Mouse (Mus musculus) kidney, postnatal 25 days (tissue): ENCODE measurements around the gene Zfp106.
"Not testable (repeated sequence)": the region's sequence is repeated elsewhere in the genome, so short reads cannot be mapped to it uniquely, and the experiment has no call there.

Experiments used
- DNase-seq, 2 experiments: peaks; one replicate each; pipeline ENCODE4 v3.0.0; 2021; ENCODE audit warnings: mixed read lengths in 2 of 2

The Zfp106 gene

DNA sequence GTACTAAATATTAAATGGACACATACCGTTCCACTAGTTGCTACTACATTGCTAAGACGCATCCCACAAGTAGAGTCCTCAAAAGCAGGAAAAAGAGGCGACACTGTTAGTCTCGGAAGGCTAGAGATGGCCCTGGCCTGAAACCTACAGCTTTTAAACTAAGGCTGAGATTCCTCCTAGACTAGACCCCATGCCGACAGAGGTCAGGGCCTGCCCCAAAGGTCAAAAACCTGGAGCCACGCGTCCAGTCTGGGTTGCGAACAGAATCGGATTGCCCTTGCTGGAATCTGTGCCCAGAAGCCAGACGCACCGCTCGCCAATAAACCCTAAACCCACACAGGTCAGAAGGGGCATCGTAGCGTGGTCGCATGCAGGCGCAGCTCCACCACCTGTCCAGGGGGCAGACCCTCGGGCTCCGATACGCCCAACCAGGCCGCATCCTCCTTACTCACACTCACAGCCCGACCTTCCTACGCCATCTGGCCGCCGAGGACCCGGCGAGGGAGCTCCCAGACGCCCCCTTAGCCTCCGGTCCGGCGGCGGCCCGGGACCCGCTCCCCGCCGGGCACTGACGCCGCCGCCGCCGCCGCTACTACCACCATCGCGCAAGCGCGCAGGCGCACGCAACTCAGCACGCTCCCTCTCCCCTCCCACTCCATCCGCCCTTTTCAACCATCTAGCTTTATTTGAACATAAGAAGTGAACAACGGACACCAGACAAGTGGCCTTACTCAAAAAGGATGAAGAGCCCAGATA is at the start of gene Zfp106:
TSS of gene Zfp106 (minus strand) at position 609 of the 756 bp plus-strand sequence.
- peak; percentile 91 to 94 for DNase-seq

GRCm38 (mm10) chr2:120608830-120609723 is 45.4 kb upstream of the Zfp106 start, which contains the start of the genes Haus2 and Lrrc57:
Gene Haus2, plus strand, starts transcription at chr2:120609383.
Gene Lrrc57, minus strand, starts transcription at chr2:120609520.
- DNase-seq: peak; percentile 91 to 95

DNA sequence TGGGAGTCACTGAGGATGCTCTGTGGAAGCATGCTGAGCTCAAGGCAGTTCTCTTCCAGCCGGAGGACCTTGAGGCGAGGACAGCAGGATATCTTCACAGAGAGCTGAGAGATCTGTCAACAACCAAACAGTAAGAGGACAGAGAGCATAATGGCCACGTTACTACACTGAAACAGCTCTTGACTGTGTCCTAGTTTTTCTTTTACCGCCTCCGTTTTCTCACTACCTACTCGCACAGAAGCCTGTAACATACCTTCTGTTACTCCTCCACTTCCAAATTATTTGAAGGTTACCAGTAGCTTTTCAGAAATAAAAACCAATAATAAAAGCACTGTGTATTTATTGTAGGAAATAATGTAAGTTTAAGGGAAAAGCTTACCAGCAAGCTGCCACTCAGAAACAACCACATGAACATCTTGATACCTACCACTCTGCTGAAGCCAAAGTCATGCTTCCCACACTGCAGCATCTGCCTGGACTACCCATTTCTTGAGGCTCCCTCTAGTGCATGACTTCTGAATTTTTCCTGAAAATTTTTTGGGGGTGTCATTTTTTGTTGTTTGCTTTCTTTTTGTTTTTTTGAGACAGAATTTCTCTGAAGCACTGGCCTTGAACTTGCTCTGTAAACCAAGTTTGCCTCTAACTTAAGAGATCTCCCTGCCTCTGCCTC is 42.5 kb upstream of the Zfp106 start:
- peak in 1 of 2 experiments; percentile 13 for DNase-seq

GRCm38 (mm10) chr2:120599506-120599905 is 35.9 kb upstream of the Zfp106 start:
- DNase-seq: no peak

DNA sequence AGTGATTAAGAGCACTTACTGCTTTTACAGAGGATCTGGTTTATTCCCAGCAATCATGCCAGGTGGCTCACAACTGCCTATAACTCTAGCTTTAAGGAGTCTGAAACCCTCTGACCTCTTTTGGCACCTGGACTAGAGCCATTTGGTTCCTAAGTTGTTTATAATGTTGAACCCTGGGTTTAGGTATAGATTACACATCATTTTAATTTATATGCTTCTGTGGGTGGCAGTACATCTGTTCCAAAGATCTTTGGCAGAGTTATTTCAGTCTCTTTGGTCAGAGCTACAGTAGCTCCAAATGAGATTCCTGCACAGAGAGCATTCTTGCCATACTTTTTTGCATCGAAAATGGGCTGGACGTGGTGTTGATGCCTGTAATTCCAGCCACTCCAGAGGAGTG is 34.1 kb upstream of the Zfp106 start:
- no peak for DNase-seq

- peak; percentile 20 to 51 for DNase-seq
Measured at GRCm38 (mm10) chr2:120592227-120592626, 28.6 kb upstream of the Zfp106 start.

DNA sequence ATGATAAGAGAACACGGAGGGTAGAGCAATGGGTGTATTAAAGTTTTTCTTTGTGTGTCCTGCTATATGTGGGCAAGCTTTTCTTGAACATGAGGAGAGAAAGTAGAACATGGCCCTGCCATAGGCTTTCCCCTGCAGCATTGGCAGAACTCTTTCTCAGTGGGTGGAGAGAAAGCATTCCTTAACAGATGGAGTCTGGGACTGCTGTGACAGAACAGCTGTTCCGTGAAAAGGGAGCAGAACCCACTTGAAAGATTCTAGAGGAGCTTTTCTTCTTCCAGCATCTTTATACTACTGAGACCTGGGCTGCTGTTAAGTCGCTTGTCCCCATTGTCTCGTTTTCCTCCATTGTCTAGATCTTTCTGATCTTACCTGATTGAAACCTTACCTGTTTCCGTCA is 26.1 kb upstream of the Zfp106 start:
- no peak for DNase-seq

GRCm38 (mm10) chr2:120578286-120578685 is 14.6 kb upstream of the Zfp106 start:
- DNase-seq: no peak

- no peak for DNase-seq
Measured at GRCm38 (mm10) chr2:120577799-120578198, 14.2 kb upstream of the Zfp106 start.

- DNase-seq: no peak
Measured at GRCm38 (mm10) chr2:120575978-120576377, 12.3 kb upstream of the Zfp106 start.

DNA sequence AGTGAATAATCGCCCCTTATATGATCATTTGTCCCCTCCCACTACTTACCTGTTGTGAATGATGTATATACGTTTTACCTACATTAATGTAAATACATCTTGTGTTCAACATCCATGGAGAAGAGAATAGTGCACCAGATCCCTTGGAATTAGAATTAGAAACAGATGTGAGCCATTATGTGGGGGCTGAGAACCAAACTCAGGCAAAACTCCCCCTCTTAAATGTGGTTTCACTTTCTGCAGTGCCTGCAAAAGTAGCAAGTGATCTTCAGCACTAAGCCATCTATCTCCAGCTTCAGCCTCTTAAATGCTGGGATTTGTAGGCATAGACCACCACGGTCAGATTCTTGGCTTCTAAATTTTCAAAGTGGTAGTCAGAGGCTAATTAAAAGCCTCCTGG is 11.5 kb upstream of the Zfp106 start:
- no peak for DNase-seq

DNA sequence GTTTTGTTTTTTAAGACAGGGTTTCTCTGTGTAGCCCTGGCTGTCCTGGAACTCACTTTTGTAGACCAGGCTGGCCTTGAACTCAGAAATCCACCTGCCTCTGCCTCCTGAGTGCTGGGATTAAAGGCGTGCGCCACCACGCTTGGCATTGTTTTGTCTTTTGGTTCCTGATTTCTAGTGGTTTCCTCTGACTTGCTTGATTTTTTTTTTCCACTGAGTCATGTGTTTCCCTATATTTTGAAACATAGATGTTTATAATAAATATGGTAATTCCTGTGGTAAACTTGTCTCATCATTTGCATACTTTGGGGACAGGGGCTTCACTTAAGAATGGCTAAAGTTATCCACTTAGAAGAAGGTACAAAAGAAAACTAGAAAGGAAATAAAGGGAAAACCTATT is 8.5 kb upstream of the Zfp106 start:
- not testable (repeated sequence) for DNase-seq

DNA sequence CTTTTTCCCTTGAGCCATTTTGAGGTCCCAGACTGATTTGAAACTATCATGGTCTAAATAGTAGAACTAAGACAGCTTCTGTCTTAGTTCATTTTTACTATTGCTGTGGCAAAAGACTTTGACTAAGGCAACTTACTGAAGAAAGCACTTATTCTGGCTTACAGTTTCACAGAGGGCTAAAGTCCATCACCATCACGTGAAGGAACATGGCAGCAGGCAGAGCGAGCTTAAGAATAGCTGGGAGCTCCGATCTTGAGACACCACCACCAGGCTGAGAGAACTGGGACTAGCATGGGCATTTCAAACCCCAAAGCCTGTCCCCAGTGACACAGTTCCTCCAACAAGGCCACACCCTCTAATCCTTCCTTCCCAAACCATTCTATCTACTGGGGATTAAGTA is 7.4 kb upstream of the Zfp106 start:
- DNase-seq: peak; percentile 70 to 75

DNA sequence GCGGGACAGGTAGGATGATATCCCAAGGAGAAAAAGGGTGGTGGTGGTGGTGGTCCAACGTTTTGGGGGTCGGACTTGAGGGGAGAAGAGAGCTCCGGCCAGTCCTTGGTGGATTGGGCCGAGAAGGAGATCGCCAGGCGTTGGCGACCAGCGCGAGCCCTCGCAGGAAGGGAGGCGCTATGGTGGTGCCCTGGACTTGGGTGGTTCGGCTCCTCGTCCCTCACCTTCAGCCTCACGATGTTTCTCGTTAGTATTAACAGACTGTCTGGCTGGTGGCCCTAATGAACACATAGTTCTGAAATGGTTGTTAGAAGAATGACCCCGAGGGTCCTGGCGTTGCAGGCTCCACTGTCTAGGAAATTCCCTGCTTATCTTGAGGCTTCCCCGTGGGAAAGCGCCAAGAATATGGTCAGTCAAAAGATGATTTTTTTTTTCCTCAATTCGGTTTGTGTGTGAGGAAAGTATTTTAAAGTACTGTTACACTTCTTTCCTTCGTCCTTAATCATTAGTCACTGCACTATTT is 4.2 kb upstream of the Zfp106 start:
- no peak for DNase-seq

GRCm38 (mm10) chr2:120566886-120567797 is 3.5 kb upstream of the Zfp106 start, which contains the start of gene Snap23:
Gene Snap23, plus strand, starts transcription at chr2:120567671.
- peak; percentile 92 to 98 for DNase-seq

- DNase-seq: no peak
Measured at GRCm38 (mm10) chr2:120565363-120565762, 1.7 kb upstream of the Zfp106 start.

DNA sequence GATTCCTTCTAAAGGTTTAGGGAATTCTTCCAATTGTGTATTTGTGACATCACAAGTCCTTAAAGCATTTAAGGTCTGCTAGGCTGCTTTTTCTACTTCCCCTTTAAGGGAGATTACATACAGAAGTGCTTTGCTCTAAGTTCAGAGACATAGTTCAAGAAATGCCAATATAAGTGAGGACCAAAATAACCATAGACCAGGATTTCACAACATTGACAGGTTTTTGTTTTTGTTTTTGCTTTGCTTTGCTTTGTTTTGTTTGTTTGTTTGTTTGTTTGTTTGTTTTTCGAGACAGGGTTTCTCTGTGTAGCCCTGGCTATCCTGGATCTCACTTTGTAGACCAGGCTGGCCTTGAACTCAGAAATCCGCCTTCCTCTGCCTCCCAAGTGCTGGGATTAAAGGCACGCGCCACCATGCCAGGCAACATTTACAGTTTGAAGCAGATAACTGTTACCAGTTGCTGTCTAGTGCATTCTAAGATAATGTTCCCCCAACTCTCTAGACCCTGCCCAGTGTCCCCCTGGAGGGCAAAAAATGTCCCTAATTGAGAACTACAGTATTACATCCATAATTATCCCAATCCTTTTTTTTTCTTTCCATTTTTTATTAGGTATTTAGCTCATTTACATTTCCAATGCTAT is 1.0 kb upstream of the Zfp106 start:
- not testable (repeated sequence) for DNase-seq

DNA sequence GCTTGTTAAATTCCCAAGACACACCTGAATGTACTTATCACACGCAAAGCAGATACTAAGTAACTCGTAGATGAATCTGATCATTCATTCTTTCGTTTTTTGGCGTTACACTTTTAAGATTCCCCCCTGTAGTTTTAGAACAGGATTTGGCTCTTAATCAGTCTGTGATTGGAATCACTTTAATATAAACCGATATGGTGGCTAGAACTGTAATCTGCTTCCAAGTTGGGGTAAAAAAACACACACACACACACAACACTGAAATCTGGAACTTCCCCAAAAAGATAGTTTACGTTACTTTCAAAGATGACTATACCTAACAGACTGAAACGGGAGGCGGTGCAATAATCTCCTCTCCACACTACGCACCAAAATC is 796 bp downstream of the Zfp106 start:
- DNase-seq: no peak

- DNase-seq: no peak
Measured at GRCm38 (mm10) chr2:120561524-120561923, 2.1 kb downstream of the Zfp106 start.

DNA sequence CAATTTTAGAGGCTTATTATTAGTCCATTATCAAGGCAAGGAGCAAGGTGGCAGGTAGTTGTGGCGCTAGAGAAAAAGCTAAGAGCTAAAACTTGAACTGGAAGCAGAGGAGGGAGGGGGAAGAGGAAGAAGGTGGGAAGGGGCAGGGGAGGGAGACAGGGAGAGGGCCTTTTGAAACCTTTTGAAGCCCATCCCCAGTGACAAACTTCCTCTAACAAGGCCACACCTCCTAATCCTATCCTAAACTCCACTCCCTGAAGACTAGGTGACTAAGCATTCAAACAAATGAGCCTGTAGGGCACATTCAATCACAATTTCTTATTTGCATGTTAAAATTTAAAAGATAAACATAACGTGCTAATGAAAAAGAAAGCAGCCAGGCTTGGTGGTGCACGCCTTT is 4.8 kb downstream of the Zfp106 start:
- no peak for DNase-seq

- peak in 1 of 2 experiments; percentile 27 for DNase-seq
Measured at GRCm38 (mm10) chr2:120556868-120557267, 6.8 kb downstream of the Zfp106 start.
